Mouse (Mus musculus) forebrain, embryonic 11.5 days (tissue): ENCODE data around the gene Sde2. TPM values are rescaled to one million over a fixed set of nuclear protein-coding genes. Genes with fewer than 3 reads are reported as not detected.

Experiments used
- ATAC-seq: fragments of 200-750 bp; cut with Nextera tagmentation; replicated peaks from 2 replicates; pipeline ENCODE4 v1.8.0; 2017; ENCODE audit warnings: moderate TSS enrichment; ENCODE audit not compliant: low FRiP score
- DNase-seq: peaks from one replicate; pipeline ENCODE4 v3.0.0-alpha.2; 2017; ENCODE audit warnings: low spot score
- H3K27ac ChIP-seq: fragments of 300-500 bp; sonication (generic); 2 replicates; pipeline ENCODE4 v1.5.1; 2014; ENCODE audit warnings: low read depth, low read length
- H3K27me3 ChIP-seq: fragments of 300-500 bp; sonication (generic); 2 replicates; pipeline ENCODE4 v1.6.1; 2014; ENCODE audit warnings: mild to moderate bottlenecking, low read length, mixed read lengths; ENCODE audit not compliant: control insufficient read depth, insufficient read depth
- H3K36me3 ChIP-seq: fragments of 300-500 bp; sonication (generic); 2 replicates; pipeline ENCODE4 v1.6.1; 2014; ENCODE audit warnings: mild to moderate bottlenecking, low read length, moderate library complexity, mixed read lengths; ENCODE audit not compliant: control insufficient read depth, insufficient read depth
- H3K4me1 ChIP-seq: fragments of 300-500 bp; sonication (generic); replicated peaks from 2 replicates; pipeline ENCODE4 v1.6.1; 2014; ENCODE audit warnings: low read length, mixed read lengths; ENCODE audit not compliant: control insufficient read depth, insufficient read depth
- H3K4me2 ChIP-seq: fragments of 300-500 bp; sonication (generic); 2 replicates; pipeline ENCODE4 v1.6.1; 2014; ENCODE audit warnings: low read depth, mild to moderate bottlenecking, low read length, moderate library complexity, mixed read lengths; ENCODE audit not compliant: severe bottlenecking
- H3K4me3 ChIP-seq: fragments of 300-500 bp; sonication (generic); 2 replicates; pipeline ENCODE4 v1.5.1; 2014; ENCODE audit warnings: low read depth, low read length
- H3K9ac ChIP-seq: fragments of 300-500 bp; sonication (generic); 2 replicates; pipeline ENCODE4 v1.6.1; 2014; ENCODE audit warnings: low read length
- H3K9me3 ChIP-seq: fragments of 300-500 bp; sonication (generic); 2 replicates; pipeline ENCODE4 v1.6.1; 2016; ENCODE audit warnings: low read length, mixed read lengths; ENCODE audit not compliant: control insufficient read depth
- WGBS: fragments of 180-500 bp; shearing (Covaris S2); extraction: QIAGEN DNeasy Blood & Tissue Kit; methylation state at CpG from one replicate; pipeline ENCODE4 v1.1.7; 2014; 5-methylcytosine and 5-hydroxymethylcytosine counted together
- polyA plus RNA-seq: library from polyadenylated mRNA; unstranded; fragments of >200 nt; fragmentation: Nextera tagmentation; extraction: Ambion mirVana; gene quantifications from 2 replicates; pipeline ENCODE4 v1.2.1, GENCODE M21; 2014

Gene Sde2
- polyA plus RNA-seq, 1 experiment from 2014 or later, result 33.8 TPM

DNA sequence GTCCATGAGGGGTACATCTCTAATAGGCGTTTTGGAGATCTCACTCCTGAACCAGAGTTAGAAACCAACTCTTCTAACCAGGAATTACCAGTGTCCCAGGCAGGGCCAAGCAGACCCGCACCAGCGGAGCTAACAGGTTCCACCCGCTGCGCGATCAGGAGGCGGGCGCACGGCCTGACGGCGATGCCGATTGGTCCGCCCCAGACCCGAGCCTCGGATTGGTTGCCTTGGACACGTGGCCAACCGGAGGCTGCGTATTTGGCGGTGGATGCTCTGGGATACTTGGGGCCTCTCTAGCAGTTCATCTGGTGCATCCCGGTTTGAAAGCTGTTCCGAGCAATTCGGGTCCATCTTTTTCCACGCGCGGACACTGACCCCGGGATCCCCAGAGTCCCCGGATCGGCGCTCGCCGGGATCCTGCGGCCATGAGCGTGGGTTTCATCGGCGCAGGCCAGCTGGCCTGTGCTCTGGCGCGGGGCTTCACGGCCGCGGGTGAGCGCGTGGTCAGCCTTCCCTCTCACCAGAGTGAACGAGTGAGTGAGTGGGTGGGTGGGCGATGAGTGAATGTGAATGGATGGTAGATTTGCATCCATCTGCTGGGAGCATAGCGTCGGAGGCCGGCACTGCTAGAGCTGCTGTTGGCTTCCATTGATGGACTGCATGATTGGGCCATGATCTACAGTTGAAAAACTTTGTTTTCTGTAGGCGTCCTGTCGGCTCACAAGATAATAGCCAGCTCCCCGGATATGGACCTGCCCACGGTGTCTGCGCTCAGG is 53.3 kb downstream of the Sde2 start, which contains the start of gene Pycr2:
Gene Pycr2, plus strand, starts transcription at position 255 of the 776 bp plus-strand sequence.
- Histone ChIP-seq H3K9me3 (no peaks in the 10 kb centered on the region), H3K4me1 (peaks cover 6% of the 10 kb centered on the region; the same call in 1 of the 2 replicates), H3K4me3 (peak within 1 kb of the TSS; percentile 86), H3K36me3 (peaks cover 3% of the 10 kb centered on the region; the same call in 1 of the 2 replicates), H3K9ac (peak within 1 kb of the TSS; percentile 93), H3K4me2 (peak within 1 kb of the TSS; percentile 87), H3K27ac (peak within 1 kb of the TSS; percentile 66), H3K27me3 (no peaks in the 10 kb centered on the region)
- WGBS, result under 1% methylated on average over 52 of the region's 52 CpGs
- ATAC-seq, result peak; percentile 98
- peak; percentile 97 for DNase-seq

DNA sequence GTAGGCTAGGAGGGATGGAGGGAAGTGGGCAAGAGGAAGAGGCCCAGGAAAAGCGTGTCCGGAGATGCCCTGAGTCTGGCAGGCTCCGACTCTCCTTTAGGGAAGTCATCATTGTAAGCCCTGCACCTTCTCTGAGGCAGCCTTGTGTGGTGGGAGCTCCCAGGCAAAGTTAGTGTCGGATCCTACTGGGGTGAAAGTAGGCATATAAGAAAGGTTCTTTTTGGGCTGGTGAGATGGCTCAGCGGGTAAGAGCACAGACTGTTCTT is 53.8 kb downstream of the Sde2 start:
- Histone ChIP-seq H3K4me3 (peak overlapping the region; percentile 86), H3K27me3 (no peaks in the 10 kb centered on the region), H3K4me2 (peak overlapping the region; percentile 87), H3K9me3 (no peaks in the 10 kb centered on the region), H3K36me3 (peaks cover 3% of the 10 kb centered on the region; the same call in 1 of the 2 replicates), H3K4me1 (peaks cover 6% of the 10 kb centered on the region; the same call in 1 of the 2 replicates), H3K27ac (no peak overlapping the region), H3K9ac (peak overlapping the region; percentile 93)
- DNase-seq (no peak), ATAC-seq (no peak; the same call in 1 of the 2 replicates)
- WGBS, result 7% methylated on average over 5 of the region's 5 CpGs

DNA sequence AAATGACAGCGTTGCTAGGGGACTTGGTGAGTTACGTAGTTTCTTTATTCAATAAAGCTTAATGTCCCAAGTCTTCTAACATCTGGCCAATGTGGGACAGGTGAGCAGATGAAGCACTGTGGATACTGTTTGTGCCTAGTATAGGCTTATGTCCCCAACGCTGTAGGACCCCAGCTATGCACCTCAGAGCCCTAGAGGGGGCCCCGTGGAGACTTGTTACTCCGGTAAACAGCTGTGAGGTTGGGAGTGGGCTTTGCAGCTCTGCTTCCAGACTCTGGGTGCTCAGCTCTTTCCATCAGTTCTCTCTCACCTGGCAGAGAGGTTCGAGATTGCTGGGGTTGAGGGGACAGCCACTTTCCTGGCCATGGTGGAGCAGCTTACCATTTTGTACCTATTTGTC is 54.4 kb downstream of the Sde2 start:
- no peaks in the 10 kb centered on the region for H3K27me3 ChIP-seq
- ATAC-seq, result no peak
- no peak for DNase-seq
- peak overlapping the region; percentile 93 for H3K9ac ChIP-seq
- H3K4me3 ChIP-seq, result peak overlapping the region; percentile 86
- H3K9me3 ChIP-seq, result no peaks in the 10 kb centered on the region
- H3K27ac ChIP-seq, result no peak overlapping the region
- H3K36me3 ChIP-seq, result peaks cover 3% of the 10 kb centered on the region; the same call in 1 of the 2 replicates
- 66% methylated on average over 6 of the region's 6 CpGs for WGBS
- peaks cover 6% of the 10 kb centered on the region; the same call in 1 of the 2 replicates for H3K4me1 ChIP-seq
- peak overlapping the region; percentile 87 for H3K4me2 ChIP-seq

DNA sequence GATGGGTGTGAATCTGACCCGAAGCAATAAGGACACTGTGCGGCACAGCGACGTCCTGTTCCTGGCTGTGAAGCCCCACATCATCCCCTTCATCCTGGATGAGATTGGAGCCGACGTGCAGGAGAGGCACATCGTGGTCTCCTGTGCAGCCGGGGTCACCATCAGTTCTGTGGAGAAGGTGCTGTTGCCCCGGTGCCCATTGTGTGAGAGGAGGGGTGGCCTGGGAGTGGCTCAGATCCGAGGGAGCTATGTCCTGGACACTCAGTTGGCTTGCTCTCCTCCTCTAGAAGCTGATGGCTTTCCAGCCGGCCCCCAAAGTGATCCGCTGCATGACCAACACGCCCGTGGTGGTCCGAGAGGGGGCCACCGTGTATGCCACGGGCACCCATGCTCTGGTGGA is 54.9 kb downstream of the Sde2 start:
- DNase-seq (no peak), ATAC-seq (no peak)
- 93% methylated on average over 17 of the region's 17 CpGs for WGBS
- no peak overlapping the region for H3K27ac ChIP-seq
- H3K4me3 ChIP-seq, result peak overlapping the region; percentile 86; the same call in 1 of the 2 replicates
- H3K4me2 ChIP-seq, result peak overlapping the region; percentile 87; the same call in 1 of the 2 replicates
- peaks cover 3% of the 10 kb centered on the region; the same call in 1 of the 2 replicates for H3K36me3 ChIP-seq
- peaks cover 6% of the 10 kb centered on the region; the same call in 1 of the 2 replicates for H3K4me1 ChIP-seq
- no peaks in the 10 kb centered on the region for H3K27me3 ChIP-seq
- no peaks in the 10 kb centered on the region for H3K9me3 ChIP-seq
- no peak overlapping the region for H3K9ac ChIP-seq

DNA sequence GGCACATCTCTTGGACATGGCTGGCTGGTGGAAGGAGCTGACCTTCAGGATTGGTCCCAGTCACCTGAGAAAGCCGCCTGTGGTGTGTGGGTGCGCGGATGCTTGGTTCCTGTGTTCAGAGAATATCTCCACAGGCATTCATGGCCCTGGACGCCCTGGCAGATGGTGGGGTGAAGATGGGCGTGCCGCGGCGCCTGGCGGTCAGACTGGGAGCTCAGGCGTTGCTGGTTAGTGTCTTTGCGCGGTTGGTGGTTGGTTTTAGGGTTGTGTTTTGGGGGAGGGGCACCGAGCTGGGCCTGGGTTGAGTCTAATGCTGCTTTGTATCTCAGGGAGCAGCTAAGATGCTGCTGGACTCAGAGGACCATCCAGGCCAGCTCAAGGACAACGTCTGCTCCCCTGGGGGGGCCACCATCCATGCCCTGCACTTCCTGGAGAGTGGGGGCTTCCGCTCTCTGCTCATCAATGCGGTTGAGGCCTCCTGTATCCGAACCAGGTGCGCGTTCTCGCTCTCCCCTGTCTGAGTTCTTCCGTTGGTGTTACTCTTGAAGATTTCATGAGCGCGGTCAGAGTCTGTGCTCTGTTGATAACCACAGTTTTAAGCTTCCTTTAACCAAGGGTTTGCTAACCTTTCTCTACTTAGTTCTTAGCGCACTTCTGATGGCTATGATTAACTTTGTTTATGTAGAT is 55.7 kb downstream of the Sde2 start:
- Histone ChIP-seq H3K9ac (no peak overlapping the region), H3K4me3 (no peak overlapping the region), H3K9me3 (no peaks in the 10 kb centered on the region), H3K4me1 (peaks cover 6% of the 10 kb centered on the region; the same call in 1 of the 2 replicates), H3K27ac (no peak overlapping the region), H3K4me2 (no peak overlapping the region), H3K36me3 (peaks cover 3% of the 10 kb centered on the region; the same call in 1 of the 2 replicates), H3K27me3 (no peaks in the 10 kb centered on the region)
- 91% methylated on average over 24 of the region's 24 CpGs for WGBS
- no peak for DNase-seq
- no peak for ATAC-seq

DNA sequence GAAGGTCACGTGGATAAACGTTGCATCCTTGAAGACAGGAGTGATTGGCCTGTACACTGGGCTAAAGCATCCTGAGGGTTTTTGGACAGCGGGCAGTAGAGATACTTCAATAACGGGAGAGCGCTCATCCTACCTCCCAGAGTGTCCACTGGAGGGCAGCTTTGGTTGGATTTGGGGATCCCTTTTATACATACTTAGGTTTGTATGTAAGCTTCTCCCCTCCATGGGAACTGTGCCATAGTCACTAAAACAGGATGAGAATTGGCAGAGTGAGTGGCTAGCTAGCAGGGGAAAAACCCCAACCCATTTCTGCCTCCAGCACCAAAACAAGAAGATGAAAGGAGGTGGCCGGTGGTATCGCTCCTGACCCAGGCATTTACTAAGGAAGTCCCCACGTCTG is 60.2 kb downstream of the Sde2 start:
- H3K9ac ChIP-seq, result no peak overlapping the region
- no peak overlapping the region for H3K4me2 ChIP-seq
- H3K27me3 ChIP-seq, result no peaks in the 10 kb centered on the region
- no peak overlapping the region for H3K4me3 ChIP-seq
- DNase-seq (no peak), ATAC-seq (no peak)
- H3K4me1 ChIP-seq, result no peaks in the 10 kb centered on the region
- no peaks in the 10 kb centered on the region for H3K9me3 ChIP-seq
- H3K36me3 ChIP-seq, result peaks cover 3% of the 10 kb centered on the region; the same call in 1 of the 2 replicates
- H3K27ac ChIP-seq, result no peak overlapping the region
- 55% methylated on average over 8 of the region's 8 CpGs for WGBS

DNA sequence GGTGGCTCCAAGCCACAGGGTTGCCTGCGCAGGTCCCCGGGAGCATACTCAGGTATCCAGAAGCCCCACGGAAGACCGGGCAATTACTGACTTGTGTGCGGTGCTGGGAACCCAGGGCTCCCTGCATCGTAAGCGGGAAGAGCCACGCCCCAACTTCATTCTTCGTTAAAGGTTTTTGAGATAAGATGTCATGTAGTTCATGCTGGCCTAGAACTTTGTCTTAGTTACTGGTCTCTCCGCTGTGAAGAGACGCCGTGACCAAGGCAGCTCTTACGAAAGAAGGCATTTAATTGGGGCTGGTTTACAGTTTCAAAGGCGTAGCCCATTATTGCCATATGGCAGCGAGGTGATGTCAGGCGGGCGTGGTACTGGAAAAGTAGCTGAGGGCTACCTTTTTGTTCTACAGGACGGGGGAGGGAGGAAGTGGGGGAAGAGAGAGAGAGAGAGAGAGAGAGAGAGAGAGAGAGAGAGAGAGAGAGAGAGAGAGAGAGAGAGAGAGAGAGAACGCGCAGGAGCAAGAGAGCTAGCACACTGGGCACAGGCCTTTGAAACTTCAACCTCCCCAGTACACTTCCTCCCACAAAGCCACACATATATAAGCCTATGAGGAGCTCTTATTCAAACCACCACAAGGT is 60.8 kb downstream of the Sde2 start:
- no peaks in the 10 kb centered on the region for H3K27me3 ChIP-seq
- peaks cover 3% of the 10 kb centered on the region; the same call in 1 of the 2 replicates for H3K36me3 ChIP-seq
- H3K4me2 ChIP-seq, result no peak overlapping the region
- DNase-seq, result no peak
- H3K4me3 ChIP-seq, result no peak overlapping the region
- no peak overlapping the region for H3K27ac ChIP-seq
- no peaks in the 10 kb centered on the region for H3K4me1 ChIP-seq
- WGBS, result 60% methylated on average over 20 of the region's 20 CpGs
- no peaks in the 10 kb centered on the region for H3K9me3 ChIP-seq
- no peak overlapping the region for H3K9ac ChIP-seq
- ATAC-seq, result no peak

DNA sequence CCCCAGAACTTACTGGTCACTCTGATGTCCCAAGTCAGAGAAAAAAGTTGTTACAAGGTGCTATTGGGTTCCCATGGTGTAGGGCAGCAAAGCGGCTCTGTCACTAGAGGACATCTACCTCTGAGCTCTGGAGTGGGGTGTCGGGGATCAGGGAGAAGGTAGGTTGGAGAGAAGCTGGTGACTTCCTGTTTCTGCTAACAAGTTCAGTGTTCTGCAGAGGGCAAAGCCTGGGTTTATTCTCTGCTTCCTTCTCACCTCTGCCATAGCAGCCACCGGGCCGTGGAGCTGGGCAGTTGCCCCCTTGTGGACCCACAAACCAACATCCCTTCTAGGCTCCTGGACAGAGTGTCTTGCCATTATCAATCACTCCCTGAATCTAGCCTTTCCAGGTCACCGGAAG is 61.9 kb downstream of the Sde2 start:
- Histone ChIP-seq H3K27me3 (no peaks in the 10 kb centered on the region), H3K9me3 (no peaks in the 10 kb centered on the region), H3K9ac (no peak overlapping the region), H3K4me2 (no peak overlapping the region), H3K4me1 (no peaks in the 10 kb centered on the region), H3K4me3 (no peak overlapping the region), H3K27ac (no peak overlapping the region), H3K36me3 (no peaks in the 10 kb centered on the region)
- ATAC-seq (no peak), DNase-seq (no peak)
- WGBS, result 91% methylated on average over 5 of the region's 5 CpGs
